Mouse (Mus musculus) heart, adult 2 months (tissue): ENCODE data around the gene Nkap. TPM values are rescaled to one million over a fixed set of nuclear protein-coding genes. Genes with fewer than 3 reads are reported as not detected.

ENCODE experiments used
- DNase-seq, 2 experiments: peaks; one replicate each; pipeline ENCODE4 v3.0.0; 2021
- H3K27ac ChIP-seq: fragments of 200-600 bp; 2 replicates; pipeline ENCODE4 v1.8.1; 2022
- H3K27me3 ChIP-seq: fragments of 200-500 bp; 2 replicates; pipeline ENCODE4 v1.6.1; 2012; ENCODE audit warnings: mild to moderate bottlenecking, low read length, inconsistent platforms, mixed read lengths; ENCODE audit not compliant: control insufficient read depth, insufficient read depth
- H3K36me3 ChIP-seq: fragments of 200-500 bp; 2 replicates; pipeline ENCODE4 v1.6.1; 2012; ENCODE audit warnings: low read length, inconsistent platforms; ENCODE audit not compliant: control insufficient read depth, insufficient read depth
- H3K4me1 ChIP-seq: fragments of 200-500 bp; 2 replicates; pipeline ENCODE4 v1.6.1; 2011; ENCODE audit warnings: low read length; ENCODE audit not compliant: control insufficient read depth, insufficient read depth
- H3K4me3 ChIP-seq: fragments of 200-600 bp; 2 replicates; pipeline ENCODE4 v1.8.1; 2022
- H3K79me2 ChIP-seq: fragments of 200-500 bp; replicated peaks from 2 replicates; pipeline ENCODE4 v1.6.1; 2012; ENCODE audit warnings: mild to moderate bottlenecking, inconsistent platforms, low read length, moderate library complexity, mixed read lengths; ENCODE audit not compliant: control insufficient read depth, insufficient read depth
- H3K9ac ChIP-seq: fragments of 200-500 bp; 2 replicates; pipeline ENCODE4 v1.6.1; 2012; ENCODE audit warnings: low read depth, mild to moderate bottlenecking, control low read depth, inconsistent platforms, low read length, mixed read lengths
- CTCF ChIP-seq: fragments of 200-600 bp; IDR thresholded peaks from 2 replicates; pipeline ENCODE4 v1.8.1; 2022; ENCODE audit warnings: antibody characterized with exemption, mild to moderate bottlenecking, moderate library complexity
- EP300 ChIP-seq: fragments of 200-500 bp; IDR thresholded peaks from 2 replicates; pipeline ENCODE4 v1.6.1; 2011; ENCODE audit warnings: low read depth, low read length, control low read depth; ENCODE audit not compliant: insufficient read depth
- POLR2A ChIP-seq: fragments of 200-500 bp; IDR thresholded peaks from 2 replicates; pipeline ENCODE4 v1.6.1; 2011; ENCODE audit warnings: mild to moderate bottlenecking, low read depth, low read length, control low read depth; ENCODE audit not compliant: insufficient read depth
- WGBS: fragments of 180-500 bp; shearing (Covaris S2); methylation state at CpG from one replicate; pipeline ENCODE4 v1.1.7; 2018; 5-methylcytosine and 5-hydroxymethylcytosine counted together
- intact Hi-C: fragments of 180-260 bp; cut with DNase I; formaldehyde crosslinking; loops from one replicate; pipeline ENCODE4 v1.15.1; 2025
- polyA plus RNA-seq: library from polyadenylated mRNA; depleted of rRNA; stranded (reverse); fragments of >200 nt; gene quantifications from 2 replicates; pipeline ENCODE4 v1.2.3, GENCODE M21; 2012
- total RNA-seq, 2 experiments: library from RNA; stranded (reverse); gene quantifications; 2 replicates each; pipeline ENCODE4 v1.2.3; 2021

Gene Nkap
- total and polyA plus RNA-seq, 3 experiments = 1.6 to 8.8 (median 8.8) TPM

- intact Hi-C loops = loop anchor here (1.0 kb wide), 1 partner anchor 25 kb away; the partner anchor contains the start of gene Upf3b
- Histone ChIP-seq H3K36me3 (peaks cover 6% of the 10 kb centered on the region), H3K27ac (peak overlapping the region; percentile 80), H3K4me1 (no peaks in the 10 kb centered on the region), H3K9ac (peak overlapping the region; percentile 48), H3K79me2 (no peaks in the 10 kb centered on the region), H3K4me3 (peak overlapping the region; percentile 66), H3K27me3 (no peaks in the 10 kb centered on the region)
- 22% methylated on average over 9 of the region's 9 CpGs for WGBS
- TF ChIP-seq EP300 (no peak), CTCF (no peak), POLR2A (no peak)
- no peak for DNase-seq
Measured at GRCm38 (mm10) chrX:37085665-37086064, 40.9 kb upstream of the Nkap start.

- H3K27ac ChIP-seq = no peak overlapping the region
- no peaks in the 10 kb centered on the region for H3K4me1 ChIP-seq
- H3K79me2 ChIP-seq = no peaks in the 10 kb centered on the region
- TF ChIP-seq CTCF = no peak
- no peak for TF ChIP-seq EP300
- TF ChIP-seq POLR2A = no peak
- H3K9ac ChIP-seq = no peak overlapping the region
- WGBS = 73% methylated on average over 1 of the region's 1 CpGs
- H3K27me3 ChIP-seq = no peaks in the 10 kb centered on the region
- no peak for DNase-seq
- H3K4me3 ChIP-seq = no peak overlapping the region
- intact Hi-C loops = no loop called here
- H3K36me3 ChIP-seq = peaks cover under 1% of the 10 kb centered on the region; the same call in 1 of the 2 replicates
Measured at GRCm38 (mm10) chrX:37088778-37089177, 37.8 kb upstream of the Nkap start.

GRCm38 (mm10) chrX:37091457-37091856 lies 35.1 kb upstream of the Nkap start:
- Histone ChIP-seq H3K79me2 (no peaks in the 10 kb centered on the region), H3K27me3 (no peaks in the 10 kb centered on the region), H3K27ac (no peak overlapping the region), H3K9ac (no peak overlapping the region), H3K4me1 (no peaks in the 10 kb centered on the region), H3K4me3 (no peak overlapping the region), H3K36me3 (no peaks in the 10 kb centered on the region)
- no peak for TF ChIP-seq EP300
- DNase-seq = no peak
- intact Hi-C loops = no loop called here
- 67% methylated on average over 3 of the region's 3 CpGs for WGBS

GRCm38 (mm10) chrX:37095106-37095768 lies 31.4 kb upstream of the Nkap start:
- no peaks in the 10 kb centered on the region for H3K79me2 ChIP-seq
- H3K36me3 ChIP-seq = no peaks in the 10 kb centered on the region
- WGBS = 89% methylated on average over 11 of the region's 11 CpGs
- no peak overlapping the region for H3K4me3 ChIP-seq
- intact Hi-C loops = no loop called here
- H3K4me1 ChIP-seq = no peaks in the 10 kb centered on the region
- TF ChIP-seq CTCF (no peak), EP300 (no peak), POLR2A (no peak)
- DNase-seq = no peak
- H3K27ac ChIP-seq = no peak overlapping the region
- H3K9ac ChIP-seq = no peak overlapping the region
- H3K27me3 ChIP-seq = no peaks in the 10 kb centered on the region

- intact Hi-C loops = no loop called here
- Histone ChIP-seq H3K9ac (no peak overlapping the region), H3K27me3 (no peaks in the 10 kb centered on the region), H3K4me3 (no peak overlapping the region), H3K4me1 (no peaks in the 10 kb centered on the region), H3K36me3 (no peaks in the 10 kb centered on the region), H3K79me2 (no peaks in the 10 kb centered on the region), H3K27ac (no peak overlapping the region)
- TF ChIP-seq POLR2A = no peak
- TF ChIP-seq CTCF = no peak
- no peak for TF ChIP-seq EP300
- 85% methylated on average over 3 of the region's 3 CpGs for WGBS
- DNase-seq = no peak
Measured at GRCm38 (mm10) chrX:37098681-37099080, 27.9 kb upstream of the Nkap start.

- 57% methylated on average over 2 of the region's 2 CpGs for WGBS
- no peak overlapping the region for H3K27ac ChIP-seq
- H3K27me3 ChIP-seq = no peaks in the 10 kb centered on the region
- H3K9ac ChIP-seq = no peak overlapping the region
- H3K4me1 ChIP-seq = no peaks in the 10 kb centered on the region
- no peaks in the 10 kb centered on the region for H3K79me2 ChIP-seq
- intact Hi-C loops = no loop called here
- TF ChIP-seq POLR2A = no peak
- TF ChIP-seq CTCF = peak; percentile 56
- H3K36me3 ChIP-seq = no peaks in the 10 kb centered on the region
- DNase-seq = no peak
- no peak overlapping the region for H3K4me3 ChIP-seq
Measured at GRCm38 (mm10) chrX:37103826-37104225, 22.8 kb upstream of the Nkap start.
